Mouse (Mus musculus) lung, embryonic 15.5 days (tissue): ENCODE results near the gene Zeb2. TPM values are rescaled to one million over a fixed set of nuclear protein-coding genes. Genes with fewer than 3 reads are reported as not detected.

Experiments
- ATAC-seq: fragments of 200-750 bp; cut with Nextera tagmentation; 2 replicates; pipeline ENCODE4 v1.8.0; 2017; ENCODE audit warnings: moderate number of reproducible peaks, borderline replicate concordance; ENCODE audit not compliant: low FRiP score, low TSS enrichment; ENCODE audit errors: extremely low read depth
- H3K27ac ChIP-seq: fragments of 300-500 bp; sonication (generic); 2 replicates; pipeline ENCODE4 v1.5.1; 2015; ENCODE audit warnings: moderate library complexity, mild to moderate bottlenecking, inconsistent platforms
- H3K27me3 ChIP-seq: fragments of 300-500 bp; sonication (generic); 2 replicates; pipeline ENCODE4 v1.6.1; 2015; ENCODE audit warnings: inconsistent platforms
- H3K36me3 ChIP-seq: fragments of 300-500 bp; sonication (generic); 2 replicates; pipeline ENCODE4 v1.6.1; 2015; ENCODE audit warnings: inconsistent platforms
- H3K4me1 ChIP-seq: fragments of 300-500 bp; sonication (generic); 2 replicates; pipeline ENCODE4 v1.6.1; 2015; ENCODE audit warnings: inconsistent platforms
- H3K4me2 ChIP-seq: fragments of 300-500 bp; sonication (generic); 2 replicates; pipeline ENCODE4 v1.6.1; 2015; ENCODE audit warnings: inconsistent platforms, mild to moderate bottlenecking, moderate library complexity
- H3K4me3 ChIP-seq: fragments of 300-500 bp; sonication (generic); 2 replicates; pipeline ENCODE4 v1.5.1; 2015; ENCODE audit warnings: mild to moderate bottlenecking, inconsistent platforms
- H3K9ac ChIP-seq: fragments of 300-500 bp; sonication (generic); 2 replicates; pipeline ENCODE4 v1.6.1; 2015; ENCODE audit warnings: inconsistent platforms
- H3K9me3 ChIP-seq: fragments of 300-500 bp; sonication (generic); 2 replicates; pipeline ENCODE4 v1.6.1; 2016; ENCODE audit warnings: inconsistent platforms
- WGBS: fragments of 180-500 bp; shearing (Covaris S2); methylation state at CpG from one replicate; pipeline ENCODE4 v1.1.7; 2015; 5-methylcytosine and 5-hydroxymethylcytosine counted together
- polyA plus RNA-seq: library from polyadenylated mRNA; unstranded; fragments of >200 nt; fragmentation: Nextera tagmentation; extraction: Ambion mirVana; gene quantifications from 2 replicates; pipeline ENCODE4 v1.2.1, GENCODE M21; 2015

Gene Zeb2
- polyA plus RNA-seq, 1 experiment from 2014 or later, result 94.7 TPM

DNA sequence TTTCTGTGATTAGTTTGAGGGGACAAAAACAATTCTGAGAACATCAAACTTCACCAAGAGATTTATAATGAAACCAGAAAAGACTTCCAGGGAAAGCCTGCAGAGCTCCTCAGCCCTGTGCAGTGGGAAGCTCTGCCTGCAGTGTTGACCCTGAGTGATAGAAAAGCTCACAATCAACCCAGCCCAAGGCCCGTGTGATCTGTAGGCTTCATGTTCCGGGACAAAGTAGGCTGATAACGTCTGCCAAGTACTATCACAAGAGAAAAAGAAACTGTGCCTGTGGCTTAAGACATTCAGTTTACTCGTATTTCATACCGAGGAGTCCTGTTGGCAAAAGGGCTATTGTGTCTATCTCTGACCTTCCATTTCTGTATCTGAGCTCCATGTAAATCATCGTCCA, 143.4 kb downstream of the Zeb2 start:
- no peak overlapping the region for H3K27ac ChIP-seq
- no peak overlapping the region for H3K4me3 ChIP-seq
- no peak overlapping the region for H3K9ac ChIP-seq
- no peaks in the 10 kb centered on the region for H3K27me3 ChIP-seq
- no peak overlapping the region for H3K4me2 ChIP-seq
- H3K4me1 ChIP-seq, result peaks cover 2% of the 10 kb centered on the region
- no peak for ATAC-seq
- H3K9me3 ChIP-seq, result no peaks in the 10 kb centered on the region
- 64% methylated on average over 6 of the region's 6 CpGs for WGBS
- no peaks in the 10 kb centered on the region for H3K36me3 ChIP-seq

DNA sequence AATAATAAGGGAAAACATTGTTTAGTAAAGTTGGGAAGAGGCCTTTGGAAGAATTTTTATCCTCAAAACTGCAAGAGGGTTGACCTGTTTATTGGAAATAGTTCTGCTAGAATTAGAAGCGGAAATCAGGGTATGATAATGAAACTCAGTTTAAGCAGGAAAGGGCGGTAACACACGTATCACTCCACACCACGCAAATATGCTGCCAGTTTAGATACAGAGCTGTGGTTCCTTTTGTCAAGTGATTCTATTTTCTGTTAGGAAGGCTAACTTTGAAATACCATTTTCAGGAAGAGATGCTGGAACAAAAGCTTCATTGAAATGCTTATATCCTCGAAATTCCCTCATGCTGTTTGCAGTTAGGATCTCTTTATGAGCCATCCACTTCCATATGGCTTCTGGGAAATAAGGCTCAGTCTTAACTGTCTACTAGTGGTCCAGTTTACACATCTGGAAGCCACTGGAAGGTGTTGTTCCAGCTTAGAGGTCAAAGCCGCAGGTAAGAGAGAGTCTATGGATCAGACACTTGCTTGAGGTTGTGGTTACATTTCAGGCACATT, 147.0 kb downstream of the Zeb2 start:
- no peak overlapping the region for H3K4me3 ChIP-seq
- H3K4me1 ChIP-seq, result no peaks in the 10 kb centered on the region
- ATAC-seq, result no peak
- H3K9me3 ChIP-seq, result no peaks in the 10 kb centered on the region
- no peak overlapping the region for H3K27ac ChIP-seq
- H3K4me2 ChIP-seq, result no peak overlapping the region
- no peaks in the 10 kb centered on the region for H3K36me3 ChIP-seq
- no peaks in the 10 kb centered on the region for H3K27me3 ChIP-seq
- H3K9ac ChIP-seq, result no peak overlapping the region
- 91% methylated on average over 6 of the region's 6 CpGs for WGBS

DNA sequence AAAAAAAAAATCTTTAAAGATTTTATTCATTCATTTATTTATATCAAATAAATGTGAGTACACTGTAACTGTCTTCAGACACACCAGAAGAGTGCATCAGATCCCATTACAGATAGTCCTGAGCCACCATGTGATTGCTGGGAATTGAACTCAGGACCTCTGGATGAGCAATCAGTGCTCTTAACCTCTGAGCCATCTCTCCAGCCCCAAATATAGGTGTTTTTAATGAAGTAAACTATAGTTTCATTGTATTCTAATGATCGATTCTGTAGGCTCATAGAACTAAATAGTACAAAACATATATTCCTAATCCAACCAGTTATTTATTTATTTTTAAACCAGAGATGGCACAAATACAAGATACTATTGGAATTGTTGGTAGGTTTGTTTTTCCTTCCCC, 147.6 kb downstream of the Zeb2 start:
- no peaks in the 10 kb centered on the region for H3K4me1 ChIP-seq
- no peak for ATAC-seq
- H3K4me2 ChIP-seq, result no peak overlapping the region
- no peak overlapping the region for H3K4me3 ChIP-seq
- no peaks in the 10 kb centered on the region for H3K27me3 ChIP-seq
- no peak overlapping the region for H3K27ac ChIP-seq
- H3K36me3 ChIP-seq, result no peaks in the 10 kb centered on the region
- H3K9me3 ChIP-seq, result no peaks in the 10 kb centered on the region
- H3K9ac ChIP-seq, result no peak overlapping the region
- WGBS, result 97% methylated on average over 1 of the region's 1 CpGs

- no peak overlapping the region for H3K9ac ChIP-seq
- H3K36me3 ChIP-seq, result no peaks in the 10 kb centered on the region
- WGBS, result 45% methylated on average over 2 of the region's 2 CpGs
- no peaks in the 10 kb centered on the region for H3K27me3 ChIP-seq
- no peaks in the 10 kb centered on the region for H3K4me1 ChIP-seq
- no peak for ATAC-seq
- no peak overlapping the region for H3K27ac ChIP-seq
- H3K9me3 ChIP-seq, result no peaks in the 10 kb centered on the region
- no peak overlapping the region for H3K4me3 ChIP-seq
- no peak overlapping the region for H3K4me2 ChIP-seq
Observed at GRCm38 (mm10) chr2:44969226-44969625, 148.0 kb downstream of the Zeb2 start.

DNA sequence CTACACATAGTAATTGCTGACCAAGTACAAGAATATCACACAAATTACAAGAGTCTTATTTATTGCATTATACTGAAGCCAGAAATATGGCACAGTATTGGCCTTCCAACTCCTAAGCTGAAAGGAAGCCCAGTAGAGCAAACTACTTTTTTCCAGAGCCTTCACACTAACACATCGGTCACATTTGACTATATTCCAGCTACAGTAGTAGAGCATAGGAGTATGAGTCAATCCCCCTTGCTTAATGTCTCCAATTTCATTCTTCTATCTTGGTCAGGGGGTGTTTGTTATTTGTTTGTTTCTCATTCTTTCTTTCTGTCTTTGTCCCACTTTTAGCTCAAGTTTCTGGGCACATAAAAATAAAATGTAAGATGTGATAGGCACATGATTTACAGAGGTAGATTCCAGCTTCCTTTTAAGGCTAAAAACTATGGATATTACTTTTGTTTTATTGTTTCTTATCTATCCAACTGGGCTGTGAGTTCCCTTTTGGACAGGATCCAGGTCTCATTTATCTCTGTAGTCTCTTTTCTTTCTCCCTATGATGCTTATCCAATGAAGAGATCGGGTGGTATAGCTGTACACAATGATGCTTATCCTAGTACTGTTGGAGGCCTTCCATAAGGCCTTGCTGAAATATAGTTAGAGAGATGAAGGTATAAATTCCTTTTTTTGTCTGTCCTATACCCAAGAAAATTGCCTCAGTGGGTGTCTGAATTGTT, 151.2 kb downstream of the Zeb2 start:
- H3K9ac ChIP-seq, result no peak overlapping the region
- H3K4me1 ChIP-seq, result no peaks in the 10 kb centered on the region
- no peaks in the 10 kb centered on the region for H3K9me3 ChIP-seq
- WGBS, result 39% methylated on average over 2 of the region's 2 CpGs
- H3K27ac ChIP-seq, result peak overlapping the region; percentile 14; the same call in 1 of the 2 replicates
- no peak overlapping the region for H3K4me3 ChIP-seq
- no peak; the same call in 1 of the 2 replicates for ATAC-seq
- no peaks in the 10 kb centered on the region for H3K27me3 ChIP-seq
- H3K36me3 ChIP-seq, result no peaks in the 10 kb centered on the region
- H3K4me2 ChIP-seq, result no peak overlapping the region

- ATAC-seq, result no peak
- no peaks in the 10 kb centered on the region for H3K9me3 ChIP-seq
- H3K4me1 ChIP-seq, result no peaks in the 10 kb centered on the region
- no peak overlapping the region for H3K4me2 ChIP-seq
- no peaks in the 10 kb centered on the region for H3K27me3 ChIP-seq
- no peaks in the 10 kb centered on the region for H3K36me3 ChIP-seq
- 90% methylated on average over 5 of the region's 5 CpGs for WGBS
- H3K9ac ChIP-seq, result no peak overlapping the region
- no peak overlapping the region for H3K4me3 ChIP-seq
- no peak overlapping the region for H3K27ac ChIP-seq
Observed at GRCm38 (mm10) chr2:44962620-44963019, 154.6 kb downstream of the Zeb2 start.

GRCm38 (mm10) chr2:44961192-44961591, 156.0 kb downstream of the Zeb2 start:
- no peaks in the 10 kb centered on the region for H3K36me3 ChIP-seq
- peaks cover 3% of the 10 kb centered on the region; the same call in 1 of the 2 replicates for H3K4me1 ChIP-seq
- no peak overlapping the region for H3K4me3 ChIP-seq
- WGBS, result 80% methylated on average over 4 of the region's 4 CpGs
- no peaks in the 10 kb centered on the region for H3K9me3 ChIP-seq
- no peak overlapping the region for H3K4me2 ChIP-seq
- no peaks in the 10 kb centered on the region for H3K27me3 ChIP-seq
- no peak overlapping the region for H3K27ac ChIP-seq
- H3K9ac ChIP-seq, result no peak overlapping the region
- no peak for ATAC-seq

DNA sequence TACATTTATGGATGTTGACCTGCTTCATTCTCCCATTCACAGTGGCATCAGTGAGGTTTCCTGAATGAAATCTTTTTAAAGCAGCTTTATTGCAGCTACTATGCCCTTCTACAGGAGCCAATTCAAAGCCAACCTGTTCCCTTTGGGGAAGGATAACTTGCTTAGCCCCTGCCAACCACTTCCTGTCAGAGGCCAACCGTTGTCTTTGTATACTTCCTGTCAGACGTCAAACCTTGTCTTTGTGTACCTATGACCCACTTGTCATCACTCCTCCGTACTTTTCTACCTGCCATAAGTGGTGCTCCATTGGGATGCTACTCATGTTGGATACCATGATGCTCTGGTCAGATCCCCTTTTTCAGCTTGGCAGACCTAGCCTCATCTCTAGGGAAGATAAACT, 156.6 kb downstream of the Zeb2 start:
- Histone ChIP-seq H3K36me3 (no peaks in the 10 kb centered on the region), H3K27ac (no peak overlapping the region), H3K4me2 (no peak overlapping the region), H3K4me3 (no peak overlapping the region), H3K27me3 (no peaks in the 10 kb centered on the region), H3K9ac (no peak overlapping the region), H3K9me3 (no peaks in the 10 kb centered on the region), H3K4me1 (peaks cover 4% of the 10 kb centered on the region; the same call in 1 of the 2 replicates)
- ATAC-seq, result no peak
- 51% methylated on average over 3 of the region's 3 CpGs for WGBS

DNA sequence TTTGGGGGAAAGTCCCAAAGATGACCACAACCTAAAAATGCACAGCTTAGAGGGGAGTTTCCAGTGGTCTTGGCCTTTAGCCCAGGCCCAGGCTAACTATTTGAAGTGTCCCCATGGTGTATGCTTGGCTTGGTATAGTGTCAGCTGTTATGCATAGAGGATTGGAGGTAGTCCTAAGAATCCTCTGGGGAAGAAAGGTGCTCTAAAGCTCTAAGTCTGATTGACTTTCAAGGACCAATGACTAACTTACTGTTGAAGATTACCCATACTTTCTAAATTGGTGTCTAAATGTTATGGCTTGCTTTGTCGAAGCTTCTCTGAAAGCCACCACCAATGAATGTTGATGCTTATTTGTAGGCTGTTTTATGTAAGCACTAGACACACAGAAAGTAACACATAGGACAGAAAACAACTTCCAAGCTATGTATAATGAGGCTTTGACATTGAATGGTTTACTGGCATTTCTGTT, 159.8 kb downstream of the Zeb2 start:
- Histone ChIP-seq H3K4me3 (no peak overlapping the region), H3K27ac (no peak overlapping the region), H3K9ac (no peak overlapping the region), H3K4me2 (no peak overlapping the region), H3K9me3 (no peaks in the 10 kb centered on the region), H3K27me3 (no peaks in the 10 kb centered on the region), H3K36me3 (no peaks in the 10 kb centered on the region), H3K4me1 (peaks cover 13% of the 10 kb centered on the region)
- ATAC-seq, result no peak
- WGBS, result 92% methylated on average over 1 of the region's 1 CpGs

- H3K27ac ChIP-seq, result no peak overlapping the region
Observed at GRCm38 (mm10) chr2:44956232-44956631, 161.0 kb downstream of the Zeb2 start.

DNA sequence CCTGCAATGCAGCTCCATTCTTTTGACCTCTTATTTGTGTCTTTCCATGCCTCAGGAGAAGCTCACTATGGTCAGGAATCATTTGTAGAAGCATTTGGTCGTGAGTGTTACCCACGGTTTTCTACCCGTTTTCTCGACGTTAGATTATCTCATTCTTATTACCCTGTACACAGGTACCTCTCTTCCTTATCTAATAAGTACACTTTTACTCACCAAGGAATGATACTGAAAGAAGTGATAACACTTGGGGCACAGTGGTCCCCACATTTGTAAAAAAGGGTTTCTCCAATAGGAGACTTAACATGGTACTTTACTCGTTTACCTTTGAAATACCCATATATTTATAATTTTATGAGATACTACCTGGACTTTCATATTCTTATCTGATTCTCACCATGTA, 161.7 kb downstream of the Zeb2 start:
- no peak overlapping the region for H3K4me3 ChIP-seq
- no peak overlapping the region for H3K27ac ChIP-seq
- no peak for ATAC-seq
- no peak overlapping the region for H3K9ac ChIP-seq
- 85% methylated on average over 6 of the region's 6 CpGs for WGBS
- H3K4me2 ChIP-seq, result no peak overlapping the region
- no peaks in the 10 kb centered on the region for H3K27me3 ChIP-seq
- H3K9me3 ChIP-seq, result no peaks in the 10 kb centered on the region
- no peaks in the 10 kb centered on the region for H3K36me3 ChIP-seq
- H3K4me1 ChIP-seq, result peaks cover 13% of the 10 kb centered on the region

More at GRCm38 (mm10) chr2:44956232-44956631, 161.0 kb downstream of the Zeb2 start:
- Histone ChIP-seq H3K4me3 (no peak overlapping the region), H3K4me1 (peaks cover 13% of the 10 kb centered on the region), H3K9ac (no peak overlapping the region), H3K9me3 (no peaks in the 10 kb centered on the region), H3K4me2 (no peak overlapping the region), H3K27me3 (no peaks in the 10 kb centered on the region), H3K36me3 (no peaks in the 10 kb centered on the region)
- ATAC-seq, result no peak; the same call in 1 of the 2 replicates
- WGBS, result 21% methylated on average over 3 of the region's 3 CpGs

DNA sequence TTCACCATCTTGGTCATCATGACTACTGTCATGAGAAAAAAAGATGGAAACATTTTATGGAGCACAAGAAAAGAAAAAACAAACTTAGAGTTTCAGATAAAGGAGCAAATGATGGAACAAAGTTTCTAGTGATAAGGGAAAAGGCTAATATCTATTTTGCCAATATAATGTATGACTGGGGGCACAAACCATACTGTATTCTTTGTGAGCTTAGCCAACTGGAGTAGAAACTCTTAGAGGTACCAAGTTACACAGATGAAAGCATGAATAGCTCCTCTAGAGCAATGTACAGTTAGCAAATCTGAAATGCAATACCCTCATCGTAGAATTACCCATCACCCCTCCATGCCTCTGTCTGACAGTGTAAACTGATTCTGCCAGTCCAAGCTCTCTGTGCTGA, 163.0 kb downstream of the Zeb2 start:
- Histone ChIP-seq H3K4me2 (no peak overlapping the region), H3K27me3 (no peaks in the 10 kb centered on the region), H3K36me3 (no peaks in the 10 kb centered on the region), H3K4me3 (no peak overlapping the region), H3K9ac (no peak overlapping the region), H3K27ac (no peak overlapping the region), H3K9me3 (no peaks in the 10 kb centered on the region), H3K4me1 (peaks cover 13% of the 10 kb centered on the region)
- 80% methylated on average over 1 of the region's 1 CpGs for WGBS
- no peak for ATAC-seq
